Mouse (Mus musculus) MEL (cell line): ENCODE measurements around the gene Rad50. TPM values are rescaled to one million over a fixed set of nuclear protein-coding genes. Genes with fewer than 3 reads are reported as not detected.

Source experiments
- DNase-seq: peaks from one replicate; pipeline ENCODE4 v3.0.0; 2011; ENCODE audit warnings: low read depth, low spot score
- H3K27ac ChIP-seq: 2 replicates; pipeline ENCODE4 v1.5.1; 2012; ENCODE audit warnings: low read depth, mild to moderate bottlenecking, control low read depth, low read length, moderate library complexity; ENCODE audit not compliant: control insufficient read depth
- H3K27me3 ChIP-seq, 2 experiments: fragments of 150-350 bp in 1 of 2; sonication (generic) in 1 of 2; 2 replicates each; pipeline ENCODE4 v1.6.1; 2012; ENCODE audit warnings: low read length in 2 of 2, mild to moderate bottlenecking in 2 of 2, improper control_type of control experiment in 1 of 2, moderate library complexity in 1 of 2; ENCODE audit not compliant: insufficient read depth in 2 of 2, control insufficient read depth in 1 of 2
- H3K36me3 ChIP-seq, 2 experiments: 2 replicates each; pipeline ENCODE4 v1.6.1; 2012 to 2014; ENCODE audit warnings: low read length in 2 of 2, improper control_type of control experiment in 1 of 2, inconsistent platforms in 1 of 2, mild to moderate bottlenecking in 1 of 2; ENCODE audit not compliant: insufficient read depth in 2 of 2, control insufficient read depth in 1 of 2
- H3K4me1 ChIP-seq, 2 experiments: fragments of 150-350 bp in 1 of 2; sonication (generic) in 1 of 2; 2 replicates each; pipeline ENCODE4 v1.6.1; 2012; ENCODE audit warnings: low read length in 2 of 2, improper control_type of control experiment in 1 of 2, mild to moderate bottlenecking in 1 of 2; ENCODE audit not compliant: insufficient read depth in 2 of 2, control insufficient read depth in 1 of 2
- H3K4me3 ChIP-seq, 2 experiments: fragments of 150-350 bp in 1 of 2; sonication (generic) in 1 of 2; 2 replicates each; pipeline ENCODE4 v1.5.1; 2012; ENCODE audit warnings: low read depth in 2 of 2, low read length in 2 of 2, mild to moderate bottlenecking in 2 of 2, moderate library complexity in 2 of 2, control low read depth in 1 of 2, improper control_type of control experiment in 1 of 2; ENCODE audit not compliant: control insufficient read depth in 1 of 2, insufficient read depth in 1 of 2
- H3K79me2 ChIP-seq: 2 replicates; pipeline ENCODE4 v1.6.1; 2012; ENCODE audit warnings: mild to moderate bottlenecking, low read length, moderate library complexity; ENCODE audit not compliant: control insufficient read depth, poor library complexity, insufficient read depth
- H3K9ac ChIP-seq: 2 replicates; pipeline ENCODE4 v1.6.1; 2012; ENCODE audit warnings: low read depth, mild to moderate bottlenecking, control low read depth, low read length, moderate library complexity; ENCODE audit not compliant: control insufficient read depth, poor library complexity, severe bottlenecking
- H3K9me3 ChIP-seq: fragments of 150-350 bp; sonication (generic); replicated peaks from 2 replicates; pipeline ENCODE4 v1.6.1; 2012; ENCODE audit warnings: mild to moderate bottlenecking, low read length, improper control_type of control experiment, moderate library complexity; ENCODE audit not compliant: insufficient read depth
- BHLHE40 ChIP-seq: IDR thresholded peaks from 2 replicates; pipeline ENCODE4 v1.6.1; 2012; ENCODE audit warnings: low read depth, mild to moderate bottlenecking, inconsistent platforms, low read length, improper control_type of control experiment, borderline replicate concordance
- CHD2 ChIP-seq: IDR thresholded peaks from 2 replicates; pipeline ENCODE4 v1.6.1; 2011; ENCODE audit warnings: low read length, improper control_type of control experiment
- CTCF ChIP-seq, 3 experiments: IDR thresholded peaks in 2 of 3; conservative IDR thresholded peaks in 1 of 3; 2 replicates each; pipeline ENCODE4 v1.5.1; 2011 to 2012; ENCODE audit warnings: low read length in 3 of 3, low read depth in 2 of 3, mild to moderate bottlenecking in 2 of 3, improper control_type of control experiment in 1 of 3, inconsistent platforms in 1 of 3, mixed read lengths in 1 of 3, moderate library complexity in 1 of 3; ENCODE audit not compliant: control insufficient read depth in 1 of 3, insufficient read depth in 1 of 3, poor library complexity in 1 of 3, severe bottlenecking in 1 of 3
- ELF1 ChIP-seq: IDR thresholded peaks from 2 replicates; pipeline ENCODE4 v1.6.1; 2014; ENCODE audit warnings: low read depth, mild to moderate bottlenecking, inconsistent platforms, low read length, improper control_type of control experiment, moderate library complexity
- ETS1 ChIP-seq: IDR thresholded peaks from 2 replicates; pipeline ENCODE4 v1.6.1; 2012; ENCODE audit warnings: low read depth, mild to moderate bottlenecking, inconsistent platforms, low read length, improper control_type of control experiment, moderate library complexity
- HCFC1 ChIP-seq: IDR thresholded peaks from 2 replicates; pipeline ENCODE4 v1.6.1; 2012; ENCODE audit warnings: low read depth, mild to moderate bottlenecking, inconsistent platforms, low read length, improper control_type of control experiment, moderate library complexity
- MAX ChIP-seq: IDR thresholded peaks from 2 replicates; pipeline ENCODE4 v1.6.1; 2011; ENCODE audit warnings: low read length, improper control_type of control experiment
- MXI1 ChIP-seq: IDR thresholded peaks from 2 replicates; pipeline ENCODE4 v1.6.1; 2011; ENCODE audit warnings: mild to moderate bottlenecking, low read depth, low read length, improper control_type of control experiment
- MYC ChIP-seq: IDR thresholded peaks from 2 replicates; pipeline ENCODE4 v1.6.1; 2011; ENCODE audit warnings: low read depth, mild to moderate bottlenecking, low read length, improper control_type of control experiment, moderate library complexity
- NRF1 ChIP-seq: IDR thresholded peaks from 2 replicates; pipeline ENCODE4 v1.6.1; 2014; ENCODE audit warnings: low read depth, mild to moderate bottlenecking, inconsistent platforms, low read length, improper control_type of control experiment, moderate library complexity; ENCODE audit not compliant: poor library complexity, insufficient read depth, severe bottlenecking
- POLR2A ChIP-seq, 2 experiments: IDR thresholded peaks; 2 replicates each; pipeline ENCODE4 v1.6.1; 2011 to 2012; ENCODE audit warnings: low read length in 2 of 2, mild to moderate bottlenecking in 2 of 2, control low read depth in 1 of 2, improper control_type of control experiment in 1 of 2, low read depth in 1 of 2, moderate library complexity in 1 of 2; ENCODE audit not compliant: control insufficient read depth in 1 of 2, insufficient read depth in 1 of 2, poor library complexity in 1 of 2
- POLR2AphosphoS2 ChIP-seq: IDR thresholded peaks from 2 replicates; pipeline ENCODE4 v1.6.1; 2011; ENCODE audit warnings: low read length, improper control_type of control experiment
- POLR2AphosphoS5 ChIP-seq: IDR thresholded peaks from 2 replicates; pipeline ENCODE4 v1.6.1; 2012; ENCODE audit warnings: low read depth, borderline replicate concordance, mild to moderate bottlenecking, inconsistent platforms, low read length, moderate library complexity, mixed read lengths
- RAD21 ChIP-seq: IDR thresholded peaks from 2 replicates; pipeline ENCODE4 v1.6.1; 2011; ENCODE audit warnings: mild to moderate bottlenecking, low read depth, low read length, improper control_type of control experiment
- RCOR1 ChIP-seq: IDR thresholded peaks from 2 replicates; pipeline ENCODE4 v1.6.1; 2012; ENCODE audit warnings: low read depth, mild to moderate bottlenecking, inconsistent platforms, low read length, improper control_type of control experiment
- SIN3A ChIP-seq: IDR thresholded peaks from 2 replicates; pipeline ENCODE4 v1.6.1; 2012; ENCODE audit warnings: low read length, improper control_type of control experiment, inconsistent platforms
- SMC3 ChIP-seq: IDR thresholded peaks from 2 replicates; pipeline ENCODE4 v1.6.1; 2011; ENCODE audit warnings: low read depth, low read length, improper control_type of control experiment
- TAL1 ChIP-seq: IDR thresholded peaks from 2 replicates; pipeline ENCODE4 v1.6.1; 2012; ENCODE audit warnings: mild to moderate bottlenecking, inconsistent platforms, low read length, moderate library complexity, mixed read lengths
- TBP ChIP-seq: IDR thresholded peaks from 2 replicates; pipeline ENCODE4 v1.8.0; 2011; ENCODE audit warnings: low read depth, low read length, improper control_type of control experiment
- TCF12 ChIP-seq: IDR thresholded peaks from 2 replicates; pipeline ENCODE4 v1.6.1; 2014; ENCODE audit warnings: low read depth, mild to moderate bottlenecking, inconsistent platforms, low read length, improper control_type of control experiment, moderate library complexity
- UBTF ChIP-seq: IDR thresholded peaks from 2 replicates; pipeline ENCODE4 v1.6.1; 2012; ENCODE audit warnings: low read depth, mild to moderate bottlenecking, inconsistent platforms, low read length, improper control_type of control experiment, moderate library complexity, borderline replicate concordance; ENCODE audit not compliant: insufficient read depth
- USF2 ChIP-seq, 2 experiments: IDR thresholded peaks; 2 replicates each; pipeline ENCODE4 v1.6.1; 2011 to 2012; ENCODE audit warnings: improper control_type of control experiment in 2 of 2, low read length in 2 of 2, borderline replicate concordance in 1 of 2, inconsistent platforms in 1 of 2, low read depth in 1 of 2, mild to moderate bottlenecking in 1 of 2; ENCODE audit not compliant: insufficient read depth in 1 of 2
- ZC3H11A ChIP-seq: IDR thresholded peaks from 2 replicates; pipeline ENCODE4 v1.6.1; 2012; ENCODE audit warnings: low read depth, mild to moderate bottlenecking, inconsistent platforms, low read length, improper control_type of control experiment
- ZNF384 ChIP-seq: IDR thresholded peaks from 2 replicates; pipeline ENCODE4 v1.6.1; 2012; ENCODE audit warnings: low read depth, mild to moderate bottlenecking, inconsistent platforms, low read length, improper control_type of control experiment
- polyA plus RNA-seq, 2 experiments: library from polyadenylated mRNA; stranded (reverse) in 1 of 2; unstranded in 1 of 2; fragments of >175 nt in 1 of 2; fragments of >200 nt in 1 of 2; gene quantifications; 2 replicates each; pipeline versions ENCODE4 v1.2.1 to v1.2.4; 2012; ENCODE audit warnings: low replicate concordance in 2 of 2, low read depth in 1 of 2; ENCODE audit not compliant: insufficient read length in 2 of 2, insufficient read depth in 1 of 2, missing spikeins in 1 of 2
- total RNA-seq: library from RNA; depleted of rRNA; stranded (reverse); fragments of 300-350 nt; gene quantifications from 2 replicates; pipeline ENCODE4 v1.2.3, GENCODE M21; 2012

Rad50 gene
- total and polyA plus RNA-seq, 3 experiments, result 32.6 to 447 (median 44.6) TPM

- no peak overlapping the region for H3K27ac ChIP-seq
- no peaks in the 10 kb centered on the region for H3K79me2 ChIP-seq
- no peaks in the 10 kb centered on the region for H3K36me3 ChIP-seq
- TF ChIP-seq UBTF, result no peak
- peaks cover 19% of the 10 kb centered on the region in 2 experiments for H3K27me3 ChIP-seq
- H3K4me3 ChIP-seq, result no peak overlapping the region
- H3K4me1 ChIP-seq, result no peaks in the 10 kb centered on the region
- no peak for DNase-seq
- H3K9me3 ChIP-seq, result no peaks in the 10 kb centered on the region
- H3K9ac ChIP-seq, result no peak overlapping the region
Observed at GRCm38 (mm10) chr11:53747985-53748384, 40.9 kb upstream of the Rad50 start.

GRCm38 (mm10) chr11:53745260-53745659 is 38.1 kb upstream of the Rad50 start:
- no peak for TF ChIP-seq POLR2AphosphoS5
- no peak for TF ChIP-seq POLR2A (IDR thresholded peaks at IDR 0.05; ENCODE audit: control insufficient read depth in 1 of 2, insufficient read depth in 1 of 2, low read depth in 1 of 2, low read length in 2 of 2, poor library complexity in 1 of 2)
- peak; percentile 56; the same call in 1 of the 2 replicates for TF ChIP-seq ZC3H11A
- TF ChIP-seq TBP, result no peak
- peak; percentile 79 for TF ChIP-seq ZNF384
- TF ChIP-seq CTCF (IDR thresholded peaks at IDR 0.05 in 2 of 3, conservative IDR thresholded peaks at IDR 0.05 in 1 of 3; ENCODE audit: control insufficient read depth in 1 of 3, insufficient read depth in 1 of 3, low read depth in 2 of 3, low read length in 3 of 3, poor library complexity in 1 of 3, severe bottlenecking in 1 of 3), result peak in 1 of 3 experiments; percentile 55; a peak in 3 of 6 replicates
- TF ChIP-seq ETS1, result no peak
- TF ChIP-seq USF2 (IDR thresholded peaks at IDR 0.05; ENCODE audit: borderline replicate concordance in 1 of 2, insufficient read depth in 1 of 2, low read depth in 1 of 2, low read length in 2 of 2), result no peak
- TF ChIP-seq MXI1, result no peak
- peak; percentile 51 for TF ChIP-seq RAD21
- TF ChIP-seq SMC3, result peak; percentile 60
- TF ChIP-seq CHD2, result no peak
- no peak for TF ChIP-seq TCF12
- no peaks in the 10 kb centered on the region for H3K9me3 ChIP-seq
- no peak overlapping the region for H3K9ac ChIP-seq
- H3K79me2 ChIP-seq, result no peaks in the 10 kb centered on the region
- no peak overlapping the region for H3K4me3 ChIP-seq
- no peaks in the 10 kb centered on the region for H3K36me3 ChIP-seq
- no peak overlapping the region for H3K27ac ChIP-seq
- no peak for DNase-seq
- peaks cover 11 to 32% of the 10 kb centered on the region in 2 experiments for H3K27me3 ChIP-seq
- no peaks in the 10 kb centered on the region for H3K4me1 ChIP-seq

- Histone ChIP-seq H3K27ac (no peak overlapping the region), H3K4me3 (no peak overlapping the region), H3K36me3 (peaks cover 0 to 4% of the 10 kb centered on the region in 2 experiments; a peak in 1 of 4 replicates), H3K27me3 (peaks cover 11 to 32% of the 10 kb centered on the region in 2 experiments), H3K79me2 (no peaks in the 10 kb centered on the region), H3K4me1 (peaks cover 0 to 2% of the 10 kb centered on the region in 2 experiments; a peak in 1 of 4 replicates), H3K9me3 (no peaks in the 10 kb centered on the region), H3K9ac (no peak overlapping the region)
- TF ChIP-seq ZC3H11A (no peak), ELF1 (no peak), RCOR1 (no peak), SIN3A (no peak), CTCF (IDR thresholded peaks at IDR 0.05 in 2 of 3, conservative IDR thresholded peaks at IDR 0.05 in 1 of 3; ENCODE audit: control insufficient read depth in 1 of 3, insufficient read depth in 1 of 3, low read depth in 2 of 3, low read length in 3 of 3, poor library complexity in 1 of 3, severe bottlenecking in 1 of 3) (no peak), NRF1 (no peak), HCFC1 (no peak), BHLHE40 (no peak), TAL1 (no peak), SMC3 (no peak), POLR2AphosphoS2 (no peak), MAX (no peak), POLR2AphosphoS5 (no peak), MYC (no peak)
- no peak for DNase-seq
Observed at GRCm38 (mm10) chr11:53742353-53742752, 35.2 kb upstream of the Rad50 start.
